Mouse (Mus musculus) 416B (cell line): Measurements from ENCODE around the gene Morn3.

Source experiments
- DNase-seq: peaks from one replicate; pipeline ENCODE4 v3.0.0; 2011; ENCODE audit warnings: low read depth

Gene Morn3

GRCm38 (mm10) chr5:123059757-123060520, 13.1 kb upstream of the Morn3 start:
- peak; percentile 88 for DNase-seq

GRCm38 (mm10) chr5:123058251-123059102, 11.7 kb upstream of the Morn3 start:
- DNase-seq: peak; percentile 63

GRCm38 (mm10) chr5:123057366-123058250, 10.8 kb upstream of the Morn3 start:
- peak; percentile 100 for DNase-seq

- DNase-seq: no peak
Measured at GRCm38 (mm10) chr5:123051736-123052135, 4.9 kb upstream of the Morn3 start.

- no peak for DNase-seq
Measured at GRCm38 (mm10) chr5:123050918-123051317, 4.1 kb upstream of the Morn3 start.

- peak; percentile 72 for DNase-seq
Measured at GRCm38 (mm10) chr5:123049271-123049670, 2.5 kb upstream of the Morn3 start.

GRCm38 (mm10) chr5:123045561-123046295, 1.1 kb downstream of the Morn3 start:
- peak; percentile 85 for DNase-seq

GRCm38 (mm10) chr5:123043856-123044255, 3.0 kb downstream of the Morn3 start:
- peak; percentile 61 for DNase-seq

- no peak for DNase-seq
Measured at GRCm38 (mm10) chr5:123040796-123041195, 6.0 kb downstream of the Morn3 start.

GRCm38 (mm10) chr5:123039120-123039752, 7.6 kb downstream of the Morn3 start:
- peak; percentile 92 for DNase-seq

GRCm38 (mm10) chr5:123038115-123038514, 8.7 kb downstream of the Morn3 start:
- DNase-seq: peak; percentile 37

- DNase-seq: peak; percentile 28
Measured at GRCm38 (mm10) chr5:123035564-123035963, 11.3 kb downstream of the Morn3 start.

- DNase-seq: no peak
Measured at GRCm38 (mm10) chr5:123035089-123035488, 11.7 kb downstream of the Morn3 start.

GRCm38 (mm10) chr5:123033646-123034160, 13.1 kb downstream of the Morn3 start:
- DNase-seq: no peak

- no peak for DNase-seq
Measured at GRCm38 (mm10) chr5:123031312-123031711, 15.5 kb downstream of the Morn3 start.

GRCm38 (mm10) chr5:123029729-123030128, 17.1 kb downstream of the Morn3 start:
- DNase-seq: no peak

GRCm38 (mm10) chr5:123027436-123027835, 19.4 kb downstream of the Morn3 start:
- DNase-seq: peak; percentile 54

- DNase-seq: no peak
Measured at GRCm38 (mm10) chr5:123026414-123026813, 20.4 kb downstream of the Morn3 start.

- DNase-seq: peak; percentile 71
Measured at GRCm38 (mm10) chr5:123024965-123025573, 21.7 kb downstream of the Morn3 start.

- DNase-seq: no peak
Measured at GRCm38 (mm10) chr5:123024312-123024711, 22.5 kb downstream of the Morn3 start.
